ENCODE assay signal across 8 mouse cellular contexts in the genomic region with DNA sequence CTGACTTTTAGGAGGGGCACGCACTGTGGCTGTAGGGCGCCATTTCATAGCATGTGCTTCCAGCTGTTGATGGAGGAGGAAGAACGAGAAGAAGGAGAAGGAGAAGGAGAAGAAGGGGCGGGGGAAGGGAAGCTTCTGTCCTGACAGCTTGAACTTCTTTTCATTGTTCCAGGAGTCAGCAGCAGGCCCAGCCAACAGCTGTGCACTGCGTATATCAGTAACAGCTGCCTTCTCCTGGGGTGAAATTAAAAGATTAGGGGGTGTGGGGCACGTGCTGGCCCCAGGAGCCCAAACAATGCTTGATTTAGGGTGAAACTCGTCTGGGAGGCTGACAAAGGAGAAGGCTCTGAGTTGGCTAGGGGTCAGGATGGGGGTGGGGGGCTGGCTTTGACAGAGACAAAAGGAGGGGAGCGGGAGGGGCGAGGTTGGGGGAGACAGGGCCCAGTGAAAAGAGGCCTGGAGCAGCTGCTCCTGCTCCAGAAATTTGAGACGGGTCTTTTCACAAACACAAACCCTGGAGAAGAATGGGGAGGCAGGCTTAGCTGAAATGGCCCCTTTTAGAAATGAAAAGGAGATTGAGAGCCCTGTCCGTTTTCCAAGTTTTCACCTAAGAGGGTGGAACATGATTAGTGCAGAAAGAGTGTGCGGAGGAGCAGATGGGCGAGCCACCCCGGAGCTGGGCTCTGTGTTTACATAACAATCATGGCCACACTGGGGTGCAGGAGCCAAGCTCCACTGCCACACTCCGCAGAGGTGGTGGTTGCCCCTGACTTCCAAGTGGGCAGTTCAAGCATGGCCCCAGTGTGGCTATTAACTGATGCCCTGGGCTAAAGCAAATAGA.
DNase-seq lines count a peak whose midpoint lies in the region; ATAC-seq and TF ChIP-seq lines count a peak whose summit lies in the region.

No protein-coding gene starts in this region.

- under 1% methylated on average over 15 of the region's 15 CpGs for WGBS in forebrain, embryonic 11.5 days

- H3K36me3 ChIP-seq in C2C12 (ENCODE audit: control insufficient read depth, insufficient read depth), result no peaks in the 10 kb centered on the region
- H3K36me3 ChIP-seq in forebrain, embryonic 11.5 days (ENCODE audit: control insufficient read depth, insufficient read depth, low read length), result no peaks in the 10 kb centered on the region

- H3K27ac ChIP-seq in forebrain, embryonic 11.5 days (ENCODE audit: low read depth, low read length), result peak overlapping the region; percentile 87

- H3K79me3 ChIP-seq in C2C12 (ENCODE audit: low read depth), result no peaks in the 10 kb centered on the region

- peak; percentile 47 for DNase-seq in cerebellum, adult 9-11 months
- DNase-seq in cerebellum, adult 18-20 months, result no peak
- DNase-seq in forebrain, embryonic 11.5 days (ENCODE audit: low spot score), result peak; percentile 92
- peak; percentile 89 for DNase-seq in mesoderm, embryonic 11.5 days (ENCODE audit: low read depth, low spot score)
- no peak for DNase-seq in layer of hippocampus, adult 9-11 months
- no peak for DNase-seq in adrenal gland, postnatal 10 days

- H3K79me2 ChIP-seq in C2C12 (ENCODE audit: control insufficient read depth, insufficient read depth), result no peaks in the 10 kb centered on the region

- H3K9me3 ChIP-seq in forebrain, embryonic 11.5 days (ENCODE audit: control insufficient read depth, low read length), result no peaks in the 10 kb centered on the region; the same call in 1 of the 2 replicates

- peak; percentile 81 for ATAC-seq in forebrain, embryonic 11.5 days (replicated peaks; ENCODE audit: low FRiP score)
- ATAC-seq in monocyte, adult 5-6 weeks (replicated peaks; ENCODE audit: insufficient number of reproducible peaks, low FRiP score, low TSS enrichment, poor library complexity, severe bottlenecking), result no peak

- H3K27me3 ChIP-seq in C2C12 (ENCODE audit: control insufficient read depth, insufficient read depth, insufficient read length), result no peaks in the 10 kb centered on the region
- H3K27me3 ChIP-seq in forebrain, embryonic 11.5 days (ENCODE audit: control insufficient read depth, insufficient read depth, low read length), result peaks cover 63% of the 10 kb centered on the region

- no peak overlapping the region for H3K4me3 ChIP-seq in C2C12 (ENCODE audit: insufficient read depth, poor library complexity, severe bottlenecking)
- no peak overlapping the region for H3K4me3 ChIP-seq in forebrain, embryonic 11.5 days (ENCODE audit: low read depth, low read length)

- H3K4me1 ChIP-seq in forebrain, embryonic 11.5 days (replicated peaks; ENCODE audit: control insufficient read depth, insufficient read depth, low read length), result peaks cover 54% of the 10 kb centered on the region

- H3ac ChIP-seq in C2C12 (ENCODE audit: control insufficient read depth, insufficient read length, low read depth), result no peak overlapping the region

- H3K4me2 ChIP-seq in forebrain, embryonic 11.5 days (ENCODE audit: low read depth, low read length, severe bottlenecking), result peak overlapping the region; percentile 29; the same call in 1 of the 2 replicates

- TF ChIP-seq CTCF in C2C12 (IDR thresholded peaks at IDR 0.05; ENCODE audit: control insufficient read depth, insufficient read depth, insufficient read length), result no peak

- no peak overlapping the region for H3K9ac ChIP-seq in forebrain, embryonic 11.5 days (ENCODE audit: low read length)

TF ChIP-seq in C2C12, 6 proteins besides CTCF, POLR2A, EP300 and RAD21:
- TF ChIP-seq MYOD1 (IDR thresholded peaks at IDR 0.05; ENCODE audit: control insufficient read depth, insufficient read length, low read depth) (peak; percentile 69), MYOG (IDR thresholded peaks at IDR 0.05; ENCODE audit: control insufficient read depth, extremely low read depth, insufficient read length) (no peak)
TF ChIP-seq in C2C12: peak in this region for 1.

Comparison
In these comparisons a context has a peak if more than half of its experiments do, and no peak if none do; other contexts are left out.
1. DNase-seq: peak in cerebellum, adult 9-11 months (single experiment), forebrain, embryonic 11.5 days (single experiment) and mesoderm, embryonic 11.5 days (single experiment); none in cerebellum, adult 18-20 months (0 of 2), layer of hippocampus, adult 9-11 months (single experiment) and adrenal gland, postnatal 10 days (single experiment).